Mouse (Mus musculus): ENCODE measurements around the gene Zfp213.
"Not testable (repeated sequence)": the region's sequence is repeated elsewhere in the genome, so short reads cannot be mapped to it uniquely, and the experiment has no call there.

DNA sequence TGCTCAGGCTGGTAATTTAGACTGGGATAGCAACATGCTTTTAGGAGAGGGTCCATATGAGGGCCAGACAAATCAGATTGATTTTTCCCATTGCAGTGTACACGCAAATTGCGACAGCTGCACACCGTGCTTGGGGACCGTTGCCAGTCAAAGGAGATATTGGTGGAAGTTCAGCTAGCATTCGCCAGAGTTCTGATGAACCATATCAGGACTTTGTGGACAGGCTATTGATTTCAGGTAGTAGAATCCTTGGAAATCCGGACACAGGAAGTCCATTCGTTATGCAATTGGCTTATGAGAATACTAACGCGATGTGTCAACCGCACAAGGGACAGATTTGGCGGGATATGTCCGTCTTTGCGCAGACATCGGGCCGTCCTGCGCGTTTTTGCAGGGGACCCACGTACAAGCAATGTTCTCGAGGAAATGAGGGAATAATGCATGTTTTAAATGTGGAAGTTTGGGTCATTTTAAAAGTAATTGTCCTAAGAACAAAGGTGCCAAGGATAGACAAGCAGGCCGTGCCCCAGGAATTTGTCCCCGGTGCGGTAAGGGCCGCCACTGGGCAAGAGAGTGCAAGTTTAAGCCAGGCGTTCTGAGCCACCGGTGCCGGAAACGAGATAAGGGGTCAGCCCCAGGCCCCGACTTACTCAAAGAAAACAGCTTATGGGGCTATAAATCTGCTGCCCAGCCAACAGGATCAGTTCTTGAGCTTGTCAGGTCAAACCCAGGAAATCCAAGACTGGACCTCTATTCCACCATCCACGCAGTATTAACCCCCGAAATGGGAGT is 40.9 kb downstream of the Zfp213 start:
- not testable (repeated sequence) for TF ChIP-seq FLI1 (IDR thresholded peaks at IDR 0.05; ENCODE audit: low read length); GATA1 (IDR thresholded peaks at IDR 0.05; ENCODE audit: borderline replicate concordance, low read length)

Data from megakaryocyte, embryonic 14.5 days (primary cell).